Mouse (Mus musculus) hindbrain, embryonic 16.5 days (tissue): ENCODE results near the gene Tbc1d1. TPM values are rescaled to one million over a fixed set of nuclear protein-coding genes. Genes with fewer than 3 reads are reported as not detected.

Experiments used
- ATAC-seq: fragments of 200-750 bp; cut with Nextera tagmentation; 2 replicates; pipeline ENCODE4 v1.8.0; 2017; ENCODE audit warnings: moderate TSS enrichment, moderate library complexity
- H3K27ac ChIP-seq: fragments of 300-500 bp; sonication (generic); 2 replicates; pipeline ENCODE4 v1.5.1; 2014; ENCODE audit warnings: low read depth, mild to moderate bottlenecking, control low read depth, low read length, moderate library complexity
- H3K27me3 ChIP-seq: fragments of 300-500 bp; sonication (generic); replicated peaks from 2 replicates; pipeline ENCODE4 v1.6.1; 2014; ENCODE audit warnings: low read length; ENCODE audit not compliant: control insufficient read depth, insufficient read depth
- H3K36me3 ChIP-seq: fragments of 300-500 bp; sonication (generic); 2 replicates; pipeline ENCODE4 v1.6.1; 2014; ENCODE audit warnings: mild to moderate bottlenecking, low read length, moderate library complexity, mixed read lengths; ENCODE audit not compliant: control insufficient read depth, insufficient read depth
- H3K4me1 ChIP-seq: fragments of 300-500 bp; sonication (generic); 2 replicates; pipeline ENCODE4 v1.6.1; 2014; ENCODE audit warnings: low read depth, low read length; ENCODE audit not compliant: control insufficient read depth, insufficient read depth
- H3K4me2 ChIP-seq: fragments of 300-500 bp; sonication (generic); 2 replicates; pipeline ENCODE4 v1.6.1; 2014; ENCODE audit warnings: mild to moderate bottlenecking, low read length, control low read depth, moderate library complexity
- H3K4me3 ChIP-seq: fragments of 300-500 bp; sonication (generic); 2 replicates; pipeline ENCODE4 v1.5.1; 2014; ENCODE audit warnings: mild to moderate bottlenecking, low read length, control low read depth, moderate library complexity
- H3K9ac ChIP-seq: fragments of 300-500 bp; sonication (generic); 2 replicates; pipeline ENCODE4 v1.6.1; 2014; ENCODE audit warnings: low read depth, mild to moderate bottlenecking, control low read depth, low read length, moderate library complexity
- H3K9me3 ChIP-seq: fragments of 300-500 bp; sonication (generic); 2 replicates; pipeline ENCODE4 v1.6.1; 2014; ENCODE audit warnings: mild to moderate bottlenecking, low read length, moderate library complexity; ENCODE audit not compliant: control insufficient read depth
- WGBS: fragments of 180-500 bp; shearing (Covaris S2); extraction: QIAGEN DNeasy Blood & Tissue Kit; methylation state at CpG from one replicate; pipeline ENCODE4 v1.1.7; 2014; 5-methylcytosine and 5-hydroxymethylcytosine counted together
- polyA plus RNA-seq: library from polyadenylated mRNA; unstranded; fragments of >200 nt; fragmentation: Nextera tagmentation; extraction: Ambion mirVana; gene quantifications from 2 replicates; pipeline ENCODE4 v1.2.1, GENCODE M21; 2015

The Tbc1d1 gene
- polyA plus RNA-seq, 1 experiment from 2014 or later = 10.9 TPM

DNA sequence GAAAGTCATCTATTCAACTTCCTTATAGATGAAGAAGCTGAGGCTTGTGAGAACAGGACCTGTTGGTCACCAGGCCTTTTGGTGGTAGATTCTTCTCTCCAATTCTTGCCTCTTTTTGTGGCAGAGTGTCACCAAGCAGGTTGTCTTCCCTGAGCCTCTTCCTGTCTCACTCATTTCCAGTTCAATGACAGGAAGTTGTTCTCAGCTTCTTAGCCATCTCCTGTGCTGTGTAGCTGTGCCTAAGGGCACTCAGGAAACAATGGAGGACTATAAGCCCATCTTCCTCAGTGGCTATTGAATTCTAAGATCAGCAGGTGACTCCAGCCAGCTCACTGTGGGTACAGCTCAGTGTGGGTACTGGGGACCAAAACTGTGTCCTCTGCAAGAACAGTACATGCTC is 139.5 kb downstream of the Tbc1d1 start:
- H3K4me2 ChIP-seq = no peak overlapping the region
- no peak for ATAC-seq
- H3K27ac ChIP-seq = no peak overlapping the region
- no peak overlapping the region for H3K4me3 ChIP-seq
- no peak overlapping the region for H3K9ac ChIP-seq
- H3K27me3 ChIP-seq = no peaks in the 10 kb centered on the region
- no peaks in the 10 kb centered on the region for H3K9me3 ChIP-seq
- H3K36me3 ChIP-seq = no peaks in the 10 kb centered on the region
- no peaks in the 10 kb centered on the region; the same call in 1 of the 2 replicates for H3K4me1 ChIP-seq

DNA sequence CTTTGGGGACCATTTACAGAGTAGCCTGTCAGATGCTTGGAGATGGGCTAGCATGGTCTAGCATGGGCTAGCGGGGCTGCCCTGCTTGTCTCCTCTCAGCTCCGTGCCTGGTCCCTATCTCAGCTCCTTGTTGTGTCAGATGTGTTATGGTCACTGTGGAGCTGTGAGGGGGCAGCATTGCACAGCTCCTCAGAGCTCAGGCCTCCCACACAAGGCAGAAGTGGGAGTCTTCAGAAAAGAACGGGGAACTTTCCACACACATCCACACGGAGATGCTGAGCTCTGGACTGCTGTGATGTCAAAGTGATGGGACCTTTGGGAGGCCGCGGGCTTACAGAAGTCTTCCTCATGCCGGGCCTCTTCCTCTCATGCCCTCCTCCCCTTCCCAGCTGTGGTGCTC is 140.2 kb downstream of the Tbc1d1 start:
- ATAC-seq = no peak
- H3K9ac ChIP-seq = no peak overlapping the region
- no peak overlapping the region for H3K4me2 ChIP-seq
- no peaks in the 10 kb centered on the region for H3K36me3 ChIP-seq
- no peaks in the 10 kb centered on the region; the same call in 1 of the 2 replicates for H3K4me1 ChIP-seq
- 84% methylated on average over 7 of the region's 7 CpGs for WGBS
- H3K27me3 ChIP-seq = no peaks in the 10 kb centered on the region
- no peaks in the 10 kb centered on the region for H3K9me3 ChIP-seq
- no peak overlapping the region for H3K27ac ChIP-seq
- no peak overlapping the region for H3K4me3 ChIP-seq

DNA sequence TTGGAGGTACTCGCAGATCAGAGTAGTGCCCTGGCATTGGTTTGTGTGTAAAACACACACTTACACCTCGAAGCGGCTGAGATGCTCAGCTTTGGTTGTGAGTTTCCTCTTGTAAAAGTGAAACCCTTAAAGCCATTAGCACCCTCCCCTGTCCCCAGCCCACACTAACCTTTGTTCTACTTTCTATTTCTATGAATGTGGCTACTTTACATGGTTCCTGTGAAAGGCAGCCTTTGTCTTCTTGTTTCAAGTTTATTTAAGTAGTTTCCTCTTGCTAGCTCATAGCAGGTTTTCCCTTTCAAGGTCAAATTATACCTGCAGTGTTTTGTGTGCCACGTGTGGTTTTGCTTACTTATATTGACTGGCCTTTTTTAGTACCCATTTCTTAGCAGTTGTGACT is 141.0 kb downstream of the Tbc1d1 start:
- H3K4me2 ChIP-seq = no peak overlapping the region
- H3K9me3 ChIP-seq = no peaks in the 10 kb centered on the region
- no peak overlapping the region for H3K9ac ChIP-seq
- H3K36me3 ChIP-seq = no peaks in the 10 kb centered on the region
- H3K4me1 ChIP-seq = no peaks in the 10 kb centered on the region; the same call in 1 of the 2 replicates
- H3K27ac ChIP-seq = no peak overlapping the region
- no peak overlapping the region for H3K4me3 ChIP-seq
- no peaks in the 10 kb centered on the region for H3K27me3 ChIP-seq
- ATAC-seq = no peak
- WGBS = 83% methylated on average over 4 of the region's 4 CpGs

DNA sequence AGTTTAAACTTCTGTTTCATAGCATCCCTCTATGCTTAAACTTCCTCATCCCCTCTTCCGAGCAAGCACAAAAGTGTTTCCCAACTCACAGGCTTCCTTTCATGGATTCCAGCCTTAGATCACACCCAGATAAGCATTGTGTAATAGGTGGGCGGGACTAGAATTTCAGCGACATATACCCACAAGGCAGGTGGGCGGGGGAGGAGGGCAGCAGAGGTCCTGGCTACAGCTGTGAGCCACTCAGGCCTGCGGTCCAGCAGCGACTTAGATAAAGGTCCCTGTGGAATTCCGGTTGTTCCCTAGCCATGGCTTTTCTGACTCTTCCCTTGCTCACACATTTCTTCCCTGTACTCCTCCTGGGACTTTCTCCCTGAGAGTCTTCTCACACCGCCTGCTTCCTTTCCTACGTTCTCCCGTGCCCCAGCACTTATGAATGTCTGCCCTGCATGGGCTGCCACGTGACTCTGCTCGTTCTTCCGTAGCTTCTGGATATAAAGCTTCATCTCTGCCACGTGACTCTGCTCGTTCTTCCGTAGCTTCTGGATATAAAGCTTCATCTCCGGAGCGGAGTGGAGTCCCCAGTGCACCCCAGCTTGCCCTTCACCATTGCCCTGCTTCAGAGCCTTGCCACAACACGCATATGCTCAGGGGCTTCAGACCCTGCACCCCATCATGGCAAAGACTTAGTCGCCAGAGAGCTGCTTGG is 142.4 kb downstream of the Tbc1d1 start:
- Histone ChIP-seq H3K9ac (no peak overlapping the region), H3K36me3 (no peaks in the 10 kb centered on the region), H3K27ac (no peak overlapping the region), H3K4me1 (no peaks in the 10 kb centered on the region; the same call in 1 of the 2 replicates), H3K4me3 (no peak overlapping the region), H3K4me2 (peak overlapping the region; percentile 27), H3K27me3 (no peaks in the 10 kb centered on the region), H3K9me3 (no peaks in the 10 kb centered on the region)
- ATAC-seq = peak; percentile 48; the same call in 1 of the 2 replicates
- 40% methylated on average over 20 of the region's 20 CpGs for WGBS

DNA sequence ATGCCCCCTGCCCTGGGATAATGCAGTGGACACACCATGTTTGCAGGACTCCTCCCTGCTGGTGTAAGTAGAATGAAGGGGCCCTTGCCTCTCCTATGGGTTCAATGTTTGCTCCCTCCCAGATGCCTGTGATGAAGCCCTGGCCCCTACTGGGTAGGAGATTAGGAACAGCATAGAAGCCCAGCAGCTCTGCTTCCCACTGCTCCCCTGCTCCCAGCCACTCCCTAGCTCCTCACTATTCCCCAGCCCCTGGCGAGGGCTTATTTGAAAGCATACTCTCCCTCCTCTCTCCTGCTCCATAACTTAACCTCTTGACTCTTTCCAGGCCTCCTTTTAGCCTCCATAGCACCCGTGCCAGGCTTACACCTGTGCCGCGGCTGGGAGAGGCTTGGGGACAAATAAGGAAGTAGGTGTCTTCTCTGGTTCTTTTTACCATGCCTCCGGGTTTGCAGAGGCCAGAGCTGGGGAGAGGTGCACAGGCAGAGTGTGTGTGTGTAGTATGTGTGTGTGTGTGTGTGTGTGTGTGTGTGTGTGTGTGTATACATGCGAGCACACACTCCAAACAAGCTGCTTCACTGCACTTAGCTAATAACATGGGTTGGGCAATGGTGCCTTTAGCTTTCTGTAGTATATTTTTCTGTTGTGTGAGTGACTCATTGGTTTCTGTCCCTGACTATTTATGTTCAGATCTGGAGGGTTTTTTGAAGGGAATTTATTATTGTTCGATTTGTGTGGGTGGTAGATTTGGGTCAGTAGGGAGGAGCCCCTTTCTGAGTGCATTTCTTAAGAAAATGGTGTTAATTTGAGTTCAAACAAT is 143.6 kb downstream of the Tbc1d1 start:
- Histone ChIP-seq H3K4me2 (no peak overlapping the region), H3K27me3 (no peaks in the 10 kb centered on the region), H3K27ac (no peak overlapping the region), H3K36me3 (no peaks in the 10 kb centered on the region), H3K4me1 (no peaks in the 10 kb centered on the region; the same call in 1 of the 2 replicates), H3K4me3 (no peak overlapping the region), H3K9ac (no peak overlapping the region), H3K9me3 (no peaks in the 10 kb centered on the region)
- ATAC-seq = no peak
- WGBS = 76% methylated on average over 7 of the region's 7 CpGs

DNA sequence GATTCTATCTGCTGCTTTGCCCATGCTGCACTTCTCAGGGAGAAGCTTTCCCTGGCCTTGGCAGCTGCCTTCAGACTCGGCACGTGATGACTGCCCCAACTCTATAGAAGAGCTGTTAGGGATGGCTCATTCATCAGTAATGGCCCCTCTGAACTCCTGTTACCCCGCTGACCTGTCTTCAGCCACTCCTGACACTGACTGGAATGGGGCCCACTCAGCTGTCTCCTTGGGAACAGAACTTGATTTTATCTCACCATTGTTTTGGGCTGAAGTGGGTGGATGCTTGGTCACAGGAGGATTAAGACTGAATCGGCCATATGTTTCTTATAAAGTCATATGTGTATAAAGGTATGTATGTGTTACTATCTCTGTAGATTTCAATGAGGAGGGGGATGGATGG is 145.1 kb downstream of the Tbc1d1 start:
- Histone ChIP-seq H3K36me3 (0 out of 2 replicates have a peak, but pooled peaks cover 2% of the 10 kb centered on the region), H3K27me3 (no peaks in the 10 kb centered on the region), H3K27ac (no peak overlapping the region), H3K9me3 (no peaks in the 10 kb centered on the region), H3K9ac (no peak overlapping the region), H3K4me1 (no peaks in the 10 kb centered on the region; the same call in 1 of the 2 replicates), H3K4me2 (no peak overlapping the region), H3K4me3 (no peak overlapping the region)
- ATAC-seq = no peak
- 44% methylated on average over 4 of the region's 4 CpGs for WGBS

DNA sequence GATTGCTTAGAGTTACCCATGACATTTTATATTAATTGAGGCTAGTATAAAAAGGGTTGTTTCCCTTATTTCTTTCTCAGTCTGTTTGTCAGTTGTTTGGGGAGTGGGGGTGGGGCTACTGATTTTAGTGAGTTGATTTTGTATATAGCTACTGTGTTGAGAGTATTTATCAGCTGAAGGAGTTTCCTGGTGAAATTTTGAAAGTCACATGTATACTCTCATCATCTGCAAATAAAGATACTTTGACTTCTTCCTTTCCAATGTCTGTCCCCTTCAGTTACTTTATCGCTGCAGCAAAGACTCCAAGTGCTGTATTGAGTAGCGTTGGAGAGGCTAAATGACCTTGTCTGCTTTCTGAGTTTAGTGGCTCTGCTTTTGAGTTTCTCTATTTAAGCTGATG is 151.2 kb downstream of the Tbc1d1 start:
- no peaks in the 10 kb centered on the region for H3K9me3 ChIP-seq
- H3K27ac ChIP-seq = no peak overlapping the region
- H3K4me1 ChIP-seq = no peaks in the 10 kb centered on the region
- 0 out of 2 replicates have a peak, but pooled peaks cover 2% of the 10 kb centered on the region for H3K36me3 ChIP-seq
- no peak overlapping the region for H3K4me3 ChIP-seq
- H3K9ac ChIP-seq = no peak overlapping the region
- 98% methylated on average over 2 of the region's 2 CpGs for WGBS
- no peak for ATAC-seq
- no peak overlapping the region for H3K4me2 ChIP-seq
- H3K27me3 ChIP-seq = no peaks in the 10 kb centered on the region

DNA sequence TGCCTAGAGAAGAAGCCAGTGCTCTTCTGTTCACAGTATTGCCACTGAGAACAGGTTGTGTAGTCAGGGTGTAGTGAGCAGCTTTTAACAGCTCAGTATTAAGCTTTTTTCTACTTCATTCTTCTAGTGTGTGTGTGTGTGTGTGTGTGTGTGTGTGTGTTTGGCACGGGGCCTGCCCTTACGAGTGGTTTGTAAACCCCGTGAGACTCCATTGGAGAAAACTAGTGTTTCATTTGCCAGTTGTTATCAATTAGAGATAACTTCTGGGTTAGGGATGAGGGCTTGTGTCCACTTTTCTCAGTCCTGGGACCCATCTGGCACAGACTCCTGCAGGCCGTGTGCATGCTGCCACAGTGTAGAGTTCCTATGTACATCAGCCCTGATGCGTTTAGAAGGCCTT is 156.2 kb downstream of the Tbc1d1 start:
- H3K27me3 ChIP-seq = no peaks in the 10 kb centered on the region
- no peaks in the 10 kb centered on the region for H3K36me3 ChIP-seq
- peaks cover 11% of the 10 kb centered on the region for H3K4me1 ChIP-seq
- H3K4me3 ChIP-seq = no peak overlapping the region
- 66% methylated on average over 5 of the region's 5 CpGs for WGBS
- no peak overlapping the region for H3K27ac ChIP-seq
- H3K9me3 ChIP-seq = no peaks in the 10 kb centered on the region
- ATAC-seq = no peak
- H3K4me2 ChIP-seq = no peak overlapping the region
- H3K9ac ChIP-seq = no peak overlapping the region

DNA sequence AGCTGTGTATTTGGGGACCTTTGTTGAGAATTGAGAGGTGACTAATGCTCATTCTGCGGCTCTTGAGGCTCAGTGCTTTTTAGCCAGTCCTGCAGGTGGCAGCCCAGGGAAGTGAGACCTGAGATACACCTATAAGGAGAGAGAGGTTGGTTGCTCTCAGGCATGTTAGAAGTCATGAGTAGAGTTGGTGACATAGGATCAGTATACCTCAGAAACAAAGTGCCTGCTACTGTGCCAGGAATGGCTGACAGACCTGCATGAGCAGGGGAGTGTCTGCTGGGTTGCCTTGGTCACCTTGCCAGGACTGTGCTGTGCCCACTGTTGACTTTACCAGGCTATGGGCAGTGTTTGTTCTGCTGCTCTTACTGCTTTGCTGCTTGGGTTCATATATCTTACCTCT is 157.4 kb downstream of the Tbc1d1 start:
- WGBS = 95% methylated on average over 1 of the region's 1 CpGs
- no peak overlapping the region for H3K4me3 ChIP-seq
- H3K9ac ChIP-seq = no peak overlapping the region
- H3K4me2 ChIP-seq = no peak overlapping the region
- H3K36me3 ChIP-seq = no peaks in the 10 kb centered on the region
- H3K4me1 ChIP-seq = peaks cover 11% of the 10 kb centered on the region
- H3K27ac ChIP-seq = no peak overlapping the region
- no peaks in the 10 kb centered on the region for H3K27me3 ChIP-seq
- H3K9me3 ChIP-seq = no peaks in the 10 kb centered on the region
- no peak for ATAC-seq
